Mouse (Mus musculus) hindbrain, embryonic 11.5 days (tissue): ENCODE measurements at regions not wholly inside any gene's neighbourhood (a gene's known extent, or its start where the extent isn't known, plus 50 kb on each side); places are given as distances from the start of the nearest gene placed in this dataset.
A peak's percentile ranks its signal among the peaks of the same experiment; 100 is the strongest.

Experiments
- ATAC-seq: fragments of 200-750 bp; cut with Nextera tagmentation; 2 replicates; pipeline ENCODE4 v1.8.0; 2017; ENCODE audit warnings: mild to moderate bottlenecking, moderate TSS enrichment, moderate library complexity; ENCODE audit not compliant: low FRiP score
- DNase-seq: peaks from one replicate; pipeline ENCODE4 v3.0.0-alpha.2; 2015; ENCODE audit warnings: low spot score
- H3K27ac ChIP-seq: fragments of 300-500 bp; sonication (generic); 2 replicates; pipeline ENCODE4 v1.5.1; 2014; ENCODE audit warnings: mild to moderate bottlenecking, low read depth, low read length
- H3K27me3 ChIP-seq: fragments of 300-500 bp; sonication (generic); 2 replicates; pipeline ENCODE4 v1.6.1; 2014; ENCODE audit warnings: mild to moderate bottlenecking, low read length, moderate library complexity, mixed read lengths; ENCODE audit not compliant: control insufficient read depth, insufficient read depth
- H3K36me3 ChIP-seq: fragments of 300-500 bp; sonication (generic); 2 replicates; pipeline ENCODE4 v1.6.1; 2014; ENCODE audit warnings: mild to moderate bottlenecking, low read length, moderate library complexity, mixed read lengths; ENCODE audit not compliant: control insufficient read depth, insufficient read depth
- H3K4me1 ChIP-seq: fragments of 300-500 bp; sonication (generic); replicated peaks from 2 replicates; pipeline ENCODE4 v1.6.1; 2014; ENCODE audit warnings: low read length, mixed read lengths; ENCODE audit not compliant: control insufficient read depth, insufficient read depth
- H3K4me2 ChIP-seq: fragments of 300-500 bp; sonication (generic); replicated peaks from 2 replicates; pipeline ENCODE4 v1.6.1; 2014; ENCODE audit warnings: mild to moderate bottlenecking, low read depth, low read length
- H3K4me3 ChIP-seq: fragments of 300-500 bp; sonication (generic); 2 replicates; pipeline ENCODE4 v1.5.1; 2014; ENCODE audit warnings: low read depth, low read length
- H3K9ac ChIP-seq: fragments of 300-500 bp; sonication (generic); 2 replicates; pipeline ENCODE4 v1.6.1; 2014; ENCODE audit warnings: low read depth, low read length
- H3K9me3 ChIP-seq: fragments of 300-500 bp; sonication (generic); 2 replicates; pipeline ENCODE4 v1.6.1; 2016; ENCODE audit warnings: low read length; ENCODE audit not compliant: control insufficient read depth
- WGBS: fragments of 180-500 bp; shearing (Covaris S2); extraction: QIAGEN DNeasy Blood & Tissue Kit; methylation state at CpG from one replicate; pipeline ENCODE4 v1.1.7; 2014; 5-methylcytosine and 5-hydroxymethylcytosine counted together

- WGBS: 96% methylated on average over 1 of the region's 1 CpGs
- H3K36me3 ChIP-seq: no peaks in the 10 kb centered on the region
- no peak overlapping the region for H3K4me3 ChIP-seq
- no peak for DNase-seq
- H3K4me2 ChIP-seq: no peak overlapping the region
- H3K4me1 ChIP-seq: no peaks in the 10 kb centered on the region
- H3K27me3 ChIP-seq: no peaks in the 10 kb centered on the region
- no peaks in the 10 kb centered on the region for H3K9me3 ChIP-seq
- no peak for ATAC-seq
- no peak overlapping the region for H3K27ac ChIP-seq
- no peak overlapping the region for H3K9ac ChIP-seq
These were observed 813.8 kb downstream of the Slitrk6 start for GRCm38 (mm10) chr14:109941162-109941561.

- H3K4me2 ChIP-seq: no peak overlapping the region
- no peaks in the 10 kb centered on the region for H3K27me3 ChIP-seq
- H3K9ac ChIP-seq: no peak overlapping the region
- H3K36me3 ChIP-seq: no peaks in the 10 kb centered on the region
- DNase-seq (no peak), ATAC-seq (no peak)
- H3K27ac ChIP-seq: no peak overlapping the region
- no peaks in the 10 kb centered on the region for H3K9me3 ChIP-seq
- no peak overlapping the region for H3K4me3 ChIP-seq
- WGBS: 89% methylated on average over 6 of the region's 6 CpGs
- no peaks in the 10 kb centered on the region for H3K4me1 ChIP-seq
These were observed 817.5 kb downstream of the Slitrk6 start for GRCm38 (mm10) chr14:109937432-109937831.

- no peak overlapping the region for H3K27ac ChIP-seq
- DNase-seq (no peak), ATAC-seq (no peak)
- no peaks in the 10 kb centered on the region for H3K27me3 ChIP-seq
- no peak overlapping the region for H3K4me3 ChIP-seq
- 91% methylated on average over 7 of the region's 7 CpGs for WGBS
- no peaks in the 10 kb centered on the region for H3K9me3 ChIP-seq
- H3K36me3 ChIP-seq: no peaks in the 10 kb centered on the region
- no peak overlapping the region for H3K4me2 ChIP-seq
- no peaks in the 10 kb centered on the region for H3K4me1 ChIP-seq
- H3K9ac ChIP-seq: no peak overlapping the region
These were observed 826.0 kb downstream of the Slitrk6 start for GRCm38 (mm10) chr14:109928977-109929376.

GRCm38 (mm10) chr14:109891896-109892165 is 863.1 kb downstream of the Slitrk6 start:
- no peak overlapping the region for H3K4me3 ChIP-seq
- ATAC-seq: peak; percentile 17; the same call in 1 of the 2 replicates
- H3K36me3 ChIP-seq: no peaks in the 10 kb centered on the region
- DNase-seq: no peak
- no peaks in the 10 kb centered on the region for H3K4me1 ChIP-seq
- H3K9ac ChIP-seq: no peak overlapping the region
- no peaks in the 10 kb centered on the region for H3K27me3 ChIP-seq
- WGBS: 84% methylated on average over 2 of the region's 2 CpGs
- no peak overlapping the region for H3K27ac ChIP-seq
- no peak overlapping the region for H3K4me2 ChIP-seq
- no peaks in the 10 kb centered on the region for H3K9me3 ChIP-seq

GRCm38 (mm10) chr14:109891151-109891895 is 863.6 kb downstream of the Slitrk6 start:
- Histone ChIP-seq H3K36me3 (no peaks in the 10 kb centered on the region), H3K9ac (no peak overlapping the region), H3K27ac (no peak overlapping the region), H3K4me3 (no peak overlapping the region), H3K4me2 (no peak overlapping the region), H3K4me1 (no peaks in the 10 kb centered on the region), H3K9me3 (no peaks in the 10 kb centered on the region), H3K27me3 (no peaks in the 10 kb centered on the region)
- no peak for DNase-seq
- 83% methylated on average over 3 of the region's 3 CpGs for WGBS
- ATAC-seq: peak; percentile 71

- ATAC-seq (no peak), DNase-seq (no peak)
- Histone ChIP-seq H3K9ac (no peak overlapping the region), H3K4me2 (no peak overlapping the region), H3K9me3 (no peaks in the 10 kb centered on the region), H3K4me1 (no peaks in the 10 kb centered on the region), H3K27me3 (no peaks in the 10 kb centered on the region), H3K36me3 (no peaks in the 10 kb centered on the region), H3K27ac (no peak overlapping the region), H3K4me3 (no peak overlapping the region)
- 85% methylated on average over 1 of the region's 1 CpGs for WGBS
These were observed 877.8 kb downstream of the Slitrk6 start for GRCm38 (mm10) chr14:109876950-109877663.

- Histone ChIP-seq H3K4me1 (no peaks in the 10 kb centered on the region), H3K4me2 (no peak overlapping the region), H3K9ac (no peak overlapping the region), H3K27ac (no peak overlapping the region), H3K36me3 (no peaks in the 10 kb centered on the region), H3K27me3 (no peaks in the 10 kb centered on the region), H3K4me3 (no peak overlapping the region), H3K9me3 (no peaks in the 10 kb centered on the region)
- ATAC-seq (peak; percentile 72; the same call in 1 of the 2 replicates), DNase-seq (peak; percentile 85)
- 7% methylated on average over 1 of the region's 1 CpGs for WGBS
These were observed 880.7 kb downstream of the Slitrk6 start for GRCm38 (mm10) chr14:109874230-109874629.

- H3K27ac ChIP-seq: no peak overlapping the region
- H3K4me3 ChIP-seq: no peak overlapping the region
- WGBS: 54% methylated on average over 6 of the region's 6 CpGs
- H3K4me2 ChIP-seq: no peak overlapping the region
- H3K27me3 ChIP-seq: no peaks in the 10 kb centered on the region
- no peaks in the 10 kb centered on the region for H3K9me3 ChIP-seq
- no peak overlapping the region for H3K9ac ChIP-seq
- H3K4me1 ChIP-seq: no peaks in the 10 kb centered on the region
- peak; percentile 32 for DNase-seq
- peak; percentile 70 for ATAC-seq
- no peaks in the 10 kb centered on the region for H3K36me3 ChIP-seq
These were observed 914.4 kb downstream of the Slitrk6 start for GRCm38 (mm10) chr14:109840354-109841104.
